Mouse (Mus musculus) stomach, postnatal 0 days (tissue): ENCODE data around the gene Hps6.
A peak's percentile ranks its signal among the peaks of the same experiment; 100 is the strongest.

Experiments
- CTCF ChIP-seq: IDR thresholded peaks from 2 replicates; pipeline ENCODE4 v1.5.1; 2016; ENCODE audit warnings: antibody characterized with exemption, low read depth, mild to moderate bottlenecking, moderate library complexity
- EP300 ChIP-seq: optimal IDR thresholded peaks from 2 replicates; pipeline ENCODE3; 2016; ENCODE audit warnings: antibody characterized with exemption

GRCm38 (mm10) chr19:46028747-46029320 is 25.5 kb downstream of the Hps6 start:
- peak; percentile 65 for TF ChIP-seq CTCF
- no peak for TF ChIP-seq EP300
